Mouse (Mus musculus) heart, postnatal 14 days (tissue): ENCODE measurements around the gene Lyzl6. TPM values are rescaled to one million over a fixed set of nuclear protein-coding genes. Genes with fewer than 3 reads are reported as not detected.

Experiments
- DNase-seq, 2 experiments: peaks; one replicate each; pipeline ENCODE4 v3.0.0; 2021 to 2022
- intact Hi-C: fragments of 180-260 bp; cut with DNase I; formaldehyde crosslinking; loops from one replicate; pipeline ENCODE4 v1.15.1; 2025
- total RNA-seq, 2 experiments: library from RNA; stranded (reverse); gene quantifications; 2 replicates each; pipeline ENCODE4 v1.2.3; 2021

The Lyzl6 gene
- total RNA-seq, 2 experiments from 2014 or later, result not detected

DNA sequence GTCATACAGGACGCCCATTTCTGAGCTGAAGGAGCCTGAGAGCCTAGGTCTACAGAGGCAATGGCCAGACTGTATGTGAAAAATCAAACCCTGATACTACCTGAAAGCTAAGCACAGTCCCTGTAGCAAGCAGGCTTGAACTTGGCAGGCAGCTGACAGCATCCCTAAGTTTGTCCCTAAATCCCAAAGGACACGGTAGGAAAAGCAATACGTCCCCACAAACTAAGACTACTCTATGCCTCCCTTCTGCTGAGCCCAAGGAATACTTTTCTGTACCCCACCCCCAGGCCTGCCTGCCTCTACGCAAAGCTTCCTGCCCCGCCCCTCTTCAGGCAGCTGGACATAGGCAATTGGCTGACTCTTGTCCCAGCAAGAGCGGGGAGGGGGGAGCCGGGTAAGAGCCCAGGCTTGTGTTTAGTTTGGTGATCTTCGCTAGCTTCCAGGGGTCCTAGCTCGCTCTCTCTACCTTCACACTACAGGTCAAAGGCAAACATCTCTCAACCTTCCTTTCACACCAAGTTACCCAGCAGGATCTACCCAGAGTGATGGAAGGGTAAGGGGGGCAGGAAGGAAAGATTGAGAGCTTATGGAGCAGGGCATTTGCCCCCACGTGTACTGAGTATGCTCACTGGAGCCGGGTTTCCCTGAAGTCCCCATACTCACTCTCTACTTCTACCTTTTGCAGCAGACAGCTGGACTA, 9.4 kb upstream of the Lyzl6 start:
- no peak for DNase-seq
- intact Hi-C loops, result no loop called here

DNA sequence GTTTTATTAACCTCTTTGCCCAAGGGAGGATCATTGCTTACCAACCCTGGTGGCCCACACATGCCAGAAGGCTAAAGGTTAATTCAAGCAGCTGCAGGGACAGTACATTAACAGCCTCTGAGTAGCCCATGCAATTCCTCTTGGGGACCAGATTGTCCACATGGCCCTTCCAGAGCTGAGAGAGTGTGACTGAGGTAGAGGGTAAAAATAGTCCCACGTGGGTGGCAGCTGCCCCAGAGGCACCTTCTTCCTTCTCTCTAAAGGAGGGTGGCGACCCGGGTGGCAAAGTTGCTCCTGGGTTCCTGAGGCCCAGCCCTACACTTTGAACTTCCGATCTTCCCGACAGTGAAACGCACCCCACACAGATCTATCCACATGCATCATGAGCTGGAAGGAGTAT, 7.6 kb upstream of the Lyzl6 start:
- no peak for DNase-seq
- intact Hi-C loops, result no loop called here

DNA sequence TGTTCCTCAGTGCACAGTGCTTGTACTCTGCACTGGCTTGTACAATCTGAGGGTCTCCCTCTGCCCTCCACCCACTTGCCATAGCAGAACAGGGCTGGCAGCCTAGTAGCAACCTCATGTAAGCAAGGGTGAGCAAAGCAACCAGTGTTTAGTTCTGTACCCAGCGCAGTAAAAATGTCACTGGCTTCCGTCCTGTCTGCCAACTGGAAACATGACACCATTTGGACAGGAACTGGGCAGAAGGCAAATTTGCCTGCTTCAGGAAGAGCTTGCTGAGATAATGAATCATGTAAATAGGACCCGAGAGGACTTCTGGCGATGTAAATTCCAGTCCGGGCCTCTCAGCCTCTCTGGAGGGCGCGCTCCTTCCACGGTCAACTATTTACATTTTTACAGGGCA, 7.0 kb upstream of the Lyzl6 start:
- DNase-seq, result no peak
- intact Hi-C loops, result no loop called here

DNA sequence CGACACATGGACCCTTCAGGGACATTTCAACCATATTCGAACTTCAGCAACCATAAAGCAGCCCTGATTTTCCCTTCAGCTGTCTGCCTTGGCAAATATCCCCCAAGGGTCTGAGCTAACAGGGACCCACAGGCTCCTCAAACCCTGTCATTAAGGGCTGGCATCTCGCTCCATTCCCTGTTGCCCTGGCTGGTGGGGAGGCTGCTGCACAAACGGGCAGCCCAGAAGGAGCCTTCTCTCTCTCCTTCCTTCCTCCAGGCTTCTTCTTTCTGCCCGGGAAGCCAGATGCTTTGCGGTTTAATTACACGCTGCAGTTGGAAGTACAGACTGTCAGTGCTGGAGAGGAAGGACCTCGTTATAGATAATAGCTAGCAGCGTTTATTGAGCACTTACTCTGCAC, 4.5 kb upstream of the Lyzl6 start:
- intact Hi-C loops, result no loop called here
- no peak for DNase-seq

DNA sequence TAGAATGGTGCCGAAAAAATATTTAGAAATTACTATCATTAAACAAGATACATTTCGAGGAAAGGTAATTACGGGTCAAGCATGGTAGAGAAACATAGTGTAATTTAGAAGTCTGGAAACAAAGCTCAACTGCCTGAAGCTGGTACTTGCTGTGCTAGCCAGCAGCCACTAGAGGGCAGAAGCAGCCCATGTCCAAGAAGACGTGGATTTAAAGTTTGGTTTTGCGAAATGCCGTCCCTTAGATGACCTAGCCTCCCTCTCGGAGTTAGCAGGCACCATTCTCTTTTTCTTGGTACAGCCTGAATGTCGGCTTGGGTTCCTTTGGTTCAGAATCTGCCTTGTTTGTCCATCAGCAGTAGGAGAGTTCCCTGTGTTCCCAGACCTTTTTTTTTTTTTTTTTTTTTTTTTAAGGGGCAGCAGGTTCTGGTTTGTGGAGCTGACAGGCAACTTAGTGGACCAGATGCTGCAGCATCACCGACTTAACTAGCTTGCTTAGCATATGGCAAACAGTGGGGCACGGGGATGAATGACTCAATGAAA, 787 bp upstream of the Lyzl6 start:
- intact Hi-C loops, result loop anchor here (1.0 to 2.0 kb wide), 3 partner anchors 35 to 271 kb away; no protein-coding TSS in a partner anchor
- peak; percentile 58 to 68 for DNase-seq

DNA sequence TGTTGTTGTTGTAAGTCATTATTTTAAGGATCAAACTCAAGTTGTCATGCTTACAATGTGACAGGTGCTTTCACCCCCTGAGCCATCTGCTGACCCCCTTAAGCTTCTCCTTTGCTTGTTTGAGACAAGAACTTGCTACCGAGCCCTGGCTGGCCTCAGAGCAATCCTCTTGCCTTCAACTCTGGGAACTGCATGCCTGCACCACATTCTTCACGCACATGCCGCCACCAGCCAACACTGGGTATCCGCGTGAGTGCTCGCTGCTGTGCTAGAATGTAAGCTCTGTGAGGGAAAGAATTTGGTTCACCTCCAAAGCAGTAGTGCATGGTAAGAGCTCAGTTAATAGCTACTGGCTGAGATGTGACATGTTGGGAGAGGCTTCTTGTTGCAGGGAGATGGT, 2.4 kb downstream of the Lyzl6 start:
- no peak for DNase-seq

DNA sequence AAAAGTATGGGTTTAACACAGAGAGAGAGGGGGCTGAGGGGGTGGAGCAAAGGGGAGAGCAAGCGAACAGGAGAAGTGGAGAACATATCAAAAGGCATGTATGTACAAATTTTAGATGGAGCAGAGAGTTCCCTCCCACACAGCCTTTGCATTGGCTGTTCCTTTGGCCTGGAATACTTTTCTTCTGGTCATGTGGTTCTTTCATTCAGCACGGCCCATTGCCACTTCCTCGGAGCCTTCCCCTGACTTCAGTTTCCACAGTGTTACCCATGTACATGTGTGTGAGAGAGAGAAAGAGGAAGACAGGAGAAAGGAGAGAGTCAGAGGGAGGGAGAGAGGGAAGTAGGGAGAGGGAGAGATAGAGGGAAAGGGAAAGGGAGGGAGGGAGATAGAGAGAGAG, 3.2 kb downstream of the Lyzl6 start:
- intact Hi-C loops, result no loop called here
- DNase-seq, result no peak

More for the DNA sequence above, 2.4 kb downstream of the Lyzl6 start:
- intact Hi-C loops, result no loop called here

DNA sequence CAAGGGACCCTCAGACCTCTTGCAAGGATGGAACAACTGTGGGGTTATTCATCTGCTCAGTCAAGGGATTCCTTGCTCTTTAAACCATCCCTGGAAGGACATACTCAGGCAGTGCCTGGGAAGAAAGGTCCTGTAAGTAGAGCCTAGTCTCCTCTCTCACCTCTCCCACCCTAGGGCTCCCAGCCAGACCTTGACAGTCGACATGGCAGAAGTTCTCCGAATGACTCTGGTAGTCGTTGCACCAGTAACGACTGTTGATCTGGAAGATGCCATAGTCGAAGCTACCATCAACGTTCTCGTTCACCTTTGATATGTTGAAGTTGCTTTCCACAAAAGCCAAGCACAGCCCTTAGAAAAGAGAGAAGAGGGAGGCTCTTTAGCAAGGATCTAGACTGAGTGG, 3.9 kb downstream of the Lyzl6 start:
- no peak for DNase-seq
- intact Hi-C loops, result no loop called here

DNA sequence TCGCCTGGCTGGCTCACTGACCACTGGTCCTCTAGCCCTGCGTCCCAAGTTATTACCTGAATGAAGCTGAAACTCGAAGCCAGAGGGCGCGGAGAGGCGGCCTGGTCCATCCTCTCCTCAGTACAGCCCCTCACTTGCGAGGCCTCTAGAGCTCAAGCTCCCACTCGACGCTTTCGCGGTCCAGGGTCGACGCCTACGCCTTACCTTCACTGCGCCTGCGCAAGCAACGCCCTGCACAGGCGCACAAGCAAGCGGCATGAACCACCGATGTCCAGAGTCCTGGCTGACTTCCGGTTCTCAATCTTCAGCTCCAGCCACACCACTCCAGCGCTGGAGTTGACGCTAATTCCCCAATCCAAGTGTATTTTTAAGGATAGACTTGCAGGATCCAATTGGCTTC, 11.2 kb downstream of the Lyzl6 start:
- intact Hi-C loops, result no loop called here
- DNase-seq, result no peak

DNA sequence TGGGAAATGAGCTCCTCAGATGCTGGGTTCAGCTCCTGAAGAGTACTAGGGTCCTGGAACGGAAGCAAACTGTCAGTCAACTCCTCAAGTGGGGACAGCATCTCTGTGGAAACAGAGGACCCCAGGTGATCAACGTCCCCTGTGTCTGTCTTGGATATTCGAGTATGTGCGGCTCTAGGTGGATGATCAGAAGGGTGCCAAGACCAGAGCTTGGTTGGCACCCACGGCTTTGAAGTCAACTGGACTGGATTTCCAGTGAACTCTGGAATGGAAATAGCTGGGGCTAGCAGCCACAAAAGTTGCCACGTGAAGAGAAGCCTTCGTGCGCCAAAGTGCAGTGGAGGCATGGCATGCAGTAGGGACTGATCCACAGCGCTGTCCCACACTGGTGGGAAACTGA, 17.6 kb downstream of the Lyzl6 start, which contains the start of gene Gm884:
Gene Gm884, minus strand, starts transcription at position 101 of the 400 bp plus-strand sequence.
- no peak for DNase-seq
- intact Hi-C loops, result no loop called here

DNA sequence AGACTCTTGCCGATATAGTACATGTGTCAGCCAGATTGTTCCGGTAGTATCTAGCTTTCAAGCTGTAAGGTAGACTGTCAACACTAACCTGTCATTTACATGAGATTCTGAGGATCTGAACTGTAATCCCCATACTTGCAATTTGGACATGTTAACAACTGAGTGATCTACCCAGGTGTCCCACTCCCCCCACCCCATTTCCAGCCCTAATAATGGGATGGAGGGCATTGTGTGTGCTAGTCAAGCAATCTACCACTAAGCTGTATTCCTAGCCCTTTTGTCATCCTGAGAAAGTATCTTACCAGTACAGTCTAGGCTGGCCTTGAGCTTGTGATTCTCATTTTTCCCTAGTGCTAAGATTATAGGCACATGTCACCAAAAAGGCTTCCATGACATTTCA, 27.9 kb downstream of the Lyzl6 start:
- intact Hi-C loops, result no loop called here
- DNase-seq, result no peak

DNA sequence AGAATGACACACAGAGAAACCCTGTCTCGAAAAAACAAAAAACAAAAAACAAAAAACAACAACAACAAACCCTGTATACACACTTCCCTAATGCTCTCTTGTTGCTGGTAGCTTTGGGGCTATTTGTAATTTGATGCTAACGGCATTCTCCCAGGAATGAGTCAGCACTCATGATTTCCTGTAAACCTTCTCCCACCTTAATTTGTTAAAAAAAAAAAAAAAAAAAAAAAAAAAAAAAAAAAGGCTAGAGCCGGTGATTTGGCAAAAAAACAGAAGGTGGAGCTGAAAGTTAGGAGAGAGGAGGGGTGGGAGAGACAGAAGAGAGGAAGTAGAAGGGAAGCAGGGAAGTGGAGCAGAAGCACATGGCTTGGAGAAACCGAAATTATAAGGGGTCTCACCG, 32.1 kb downstream of the Lyzl6 start:
- intact Hi-C loops, result no loop called here
- no peak for DNase-seq

Other genes with a start within 250 kb of the Lyzl6 start
- 10 to 100 TPM; 10.8 to 11.3 TPM for gene Plekhm1, start 226.2 kb downstream of the Lyzl6 start, total RNA-seq
- gene Lrrc37a, start 134.3 kb downstream of the Lyzl6 start, total RNA-seq, result not detected
- gene Gm884, start 17.8 kb downstream of the Lyzl6 start, total RNA-seq, result not detected
- not detected for gene Rprml, start 10.7 kb upstream of the Lyzl6 start, total RNA-seq
- gene Gosr2, start 59.0 kb upstream of the Lyzl6 start, total RNA-seq, result 10 to 100 TPM; 41.2 to 43.1 TPM
- gene Wnt9b, start 110.9 kb upstream of the Lyzl6 start, total RNA-seq, result under 1 TPM; 0.80 to 0.84 TPM
- not detected for gene Wnt3, start 135.3 kb upstream of the Lyzl6 start, total RNA-seq